Mouse (Mus musculus) limb, embryonic 15.5 days (tissue): ENCODE data around the gene Ggt1. TPM values are rescaled to one million over a fixed set of nuclear protein-coding genes. Genes with fewer than 3 reads are reported as not detected.

Experiments used
- polyA plus RNA-seq: library from polyadenylated mRNA; unstranded; fragments of >200 nt; fragmentation: Nextera tagmentation; extraction: Ambion mirVana; gene quantifications from 2 replicates; pipeline ENCODE4 v1.2.1, GENCODE M21; 2015

Gene Ggt1
- polyA plus RNA-seq, 1 experiment from 2014 or later: 0.93 TPM

Other genes with a start within 250 kb of the Ggt1 start
- 1.9 and 2.9 TPM in 2 replicates for gene Adora2a, start 244.7 kb upstream of the Ggt1 start, polyA plus RNA-seq
- 0.59 and 1.3 TPM in 2 replicates for gene Upb1, start 160.5 kb upstream of the Ggt1 start, polyA plus RNA-seq
- 139 and 152 TPM in 2 replicates for gene Snrpd3, start 44.1 kb upstream of the Ggt1 start, polyA plus RNA-seq
- gene Gucd1, start 43.6 kb upstream of the Ggt1 start, polyA plus RNA-seq: 26.1 and 27.6 TPM in 2 replicates
- gene Lrrc75b, start 1.3 kb upstream of the Ggt1 start, polyA plus RNA-seq: 3.5 TPM in 2 replicates
- 1.6 and 2.9 TPM in 2 replicates for gene Ggt5, start 27.7 kb downstream of the Ggt1 start, polyA plus RNA-seq
- gene Susd2, start 82.4 kb downstream of the Ggt1 start, polyA plus RNA-seq: 10.9 and 14.3 TPM in 2 replicates
- 27.9 and 29.3 TPM in 2 replicates for gene Cabin1, start 202.7 kb downstream of the Ggt1 start, polyA plus RNA-seq
- gene Ddt, start 211.8 kb downstream of the Ggt1 start, polyA plus RNA-seq: 51.6 and 55.6 TPM in 2 replicates
- 0.45 and 0.47 TPM in 2 replicates for gene Gm20441, start 219.3 kb downstream of the Ggt1 start, polyA plus RNA-seq
- gene Gstt3, start 219.8 kb downstream of the Ggt1 start, polyA plus RNA-seq: 30.0 and 33.1 TPM in 2 replicates
- gene Gstt1, start 237.0 kb downstream of the Ggt1 start, polyA plus RNA-seq: 18.1 and 21.6 TPM in 2 replicates